Mouse (Mus musculus) olfactory bulb, adult 2 months (tissue): ENCODE measurements around the gene Klrb1c. TPM values are rescaled to one million over a fixed set of nuclear protein-coding genes. Genes with fewer than 3 reads are reported as not detected.
A peak's percentile ranks its signal among the peaks of the same experiment; 100 is the strongest.
"Not testable (repeated sequence)": the region's sequence is repeated elsewhere in the genome, so short reads cannot be mapped to it uniquely, and the experiment has no call there.

Experiments used
- H3K27ac ChIP-seq: fragments of 200-500 bp; 2 replicates; pipeline ENCODE4 v1.5.1; 2012; ENCODE audit warnings: low read depth, low read length; ENCODE audit not compliant: insufficient read depth
- H3K4me1 ChIP-seq: fragments of 200-500 bp; 2 replicates; pipeline ENCODE4 v1.6.1; 2012; ENCODE audit warnings: low read length; ENCODE audit not compliant: control insufficient read depth, insufficient read depth
- H3K4me3 ChIP-seq: fragments of 200-500 bp; 2 replicates; pipeline ENCODE4 v1.5.1; 2012; ENCODE audit warnings: mild to moderate bottlenecking, low read depth, low read length, moderate library complexity; ENCODE audit not compliant: insufficient read depth
- CTCF ChIP-seq: fragments of 200-500 bp; IDR thresholded peaks from 2 replicates; pipeline ENCODE4 v1.5.1; 2012; ENCODE audit warnings: low read depth, mild to moderate bottlenecking, low read length, moderate library complexity; ENCODE audit not compliant: insufficient read depth
- POLR2A ChIP-seq: fragments of 200-500 bp; IDR thresholded peaks from 2 replicates; pipeline ENCODE4 v1.6.1; 2012; ENCODE audit warnings: mild to moderate bottlenecking, low read depth, low read length, moderate library complexity; ENCODE audit not compliant: insufficient read depth
- WGBS: fragments of 180-500 bp; shearing (Covaris S2); methylation state at CpG from one replicate; pipeline ENCODE4 v1.1.7; 2018; 5-methylcytosine and 5-hydroxymethylcytosine counted together
- polyA plus RNA-seq: library from polyadenylated mRNA; stranded (reverse); fragments of >200 nt; gene quantifications from 2 replicates; pipeline ENCODE4 v1.2.4, GENCODE M21; 2012; ENCODE audit warnings: low replicate concordance; ENCODE audit not compliant: missing spikeins, insufficient read depth, insufficient read length

The Klrb1c gene
- polyA plus RNA-seq, 1 experiment, result not detected

DNA sequence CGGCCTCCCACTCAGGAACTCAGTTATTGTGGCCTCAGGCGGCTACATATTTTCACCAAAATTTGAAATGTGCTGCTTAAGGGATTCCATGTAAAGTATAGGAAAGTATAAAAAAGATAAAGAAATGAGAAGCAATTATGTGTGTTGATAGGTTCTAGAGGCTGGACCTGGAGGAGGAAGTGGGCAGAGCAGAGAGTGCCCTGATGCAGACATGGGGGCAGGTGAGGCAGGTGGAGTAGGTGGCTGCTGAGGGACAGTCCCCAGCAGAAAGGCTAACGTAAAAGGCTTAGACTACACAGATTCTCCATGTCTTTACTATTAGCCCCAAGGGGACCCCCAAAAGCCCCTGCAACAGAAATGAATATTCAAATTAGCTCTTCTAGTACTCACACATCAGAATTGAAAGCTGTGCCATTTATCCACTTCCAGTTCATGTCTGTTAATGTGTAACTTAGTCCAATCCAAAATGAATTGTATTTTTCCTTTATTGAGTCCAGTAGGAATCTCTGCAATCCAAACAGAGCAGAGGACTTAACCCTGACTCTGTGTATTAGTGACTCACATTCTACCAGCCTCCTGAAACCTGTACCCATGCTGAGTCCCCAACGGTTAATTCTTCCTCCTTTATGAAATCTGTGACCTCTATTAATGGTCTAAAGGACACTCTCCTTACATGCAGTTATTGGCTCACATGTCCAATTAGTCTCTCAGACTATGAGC, 29.2 kb upstream of the Klrb1c start:
- 84% methylated on average over 4 of the region's 4 CpGs for WGBS
- Histone ChIP-seq H3K4me1 (no peaks in the 10 kb centered on the region), H3K4me3 (no peak overlapping the region), H3K27ac (no peak overlapping the region)
- no peak for TF ChIP-seq CTCF
- no peak for TF ChIP-seq POLR2A

DNA sequence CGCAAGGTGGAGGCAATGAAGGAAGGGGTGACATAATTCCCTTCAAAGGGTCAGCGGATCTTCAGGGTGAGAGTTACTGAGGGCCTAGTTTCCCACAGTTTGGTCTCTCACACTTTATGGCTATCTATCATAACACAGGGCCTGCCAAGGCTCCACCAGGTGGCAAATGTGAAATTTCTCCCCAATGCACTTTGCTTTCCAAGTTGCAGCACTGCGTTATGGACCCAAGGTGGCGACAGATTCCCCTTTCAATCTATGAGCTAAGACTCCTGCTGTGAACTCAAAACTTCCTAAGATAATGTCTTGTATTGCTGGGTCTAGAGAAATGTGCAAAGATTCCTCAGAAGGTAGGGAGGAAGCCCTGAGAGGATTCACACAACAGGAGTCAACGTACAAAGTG, 19.5 kb upstream of the Klrb1c start:
- Histone ChIP-seq H3K4me1 (no peaks in the 10 kb centered on the region), H3K4me3 (no peak overlapping the region), H3K27ac (no peak overlapping the region)
- WGBS, result 83% methylated on average over 5 of the region's 5 CpGs
- no peak for TF ChIP-seq CTCF
- no peak for TF ChIP-seq POLR2A

DNA sequence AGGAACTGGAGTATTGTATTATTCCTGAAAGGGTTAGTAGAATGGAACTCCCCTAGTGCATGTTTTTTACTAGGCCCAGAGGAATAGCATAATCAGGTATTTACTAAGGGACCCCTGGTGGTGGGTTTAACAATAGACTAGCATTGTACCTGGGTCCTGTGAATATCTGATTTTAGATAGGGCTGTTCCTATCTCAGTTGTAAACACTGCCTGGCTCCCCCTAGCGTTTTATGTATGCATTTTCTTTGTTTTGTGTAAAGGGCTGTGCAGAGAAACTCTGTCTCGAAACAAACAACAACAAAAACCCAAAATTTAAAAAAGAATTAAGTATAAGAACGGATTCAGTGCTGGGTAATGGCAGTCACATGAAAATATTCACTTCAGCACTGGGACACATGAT, 18.0 kb upstream of the Klrb1c start:
- Histone ChIP-seq H3K4me1 (peaks cover 2% of the 10 kb centered on the region; the same call in 1 of the 2 replicates), H3K27ac (no peak overlapping the region), H3K4me3 (no peak overlapping the region)
- WGBS, result 58% methylated on average over 3 of the region's 3 CpGs
- TF ChIP-seq CTCF (no peak), POLR2A (no peak)

DNA sequence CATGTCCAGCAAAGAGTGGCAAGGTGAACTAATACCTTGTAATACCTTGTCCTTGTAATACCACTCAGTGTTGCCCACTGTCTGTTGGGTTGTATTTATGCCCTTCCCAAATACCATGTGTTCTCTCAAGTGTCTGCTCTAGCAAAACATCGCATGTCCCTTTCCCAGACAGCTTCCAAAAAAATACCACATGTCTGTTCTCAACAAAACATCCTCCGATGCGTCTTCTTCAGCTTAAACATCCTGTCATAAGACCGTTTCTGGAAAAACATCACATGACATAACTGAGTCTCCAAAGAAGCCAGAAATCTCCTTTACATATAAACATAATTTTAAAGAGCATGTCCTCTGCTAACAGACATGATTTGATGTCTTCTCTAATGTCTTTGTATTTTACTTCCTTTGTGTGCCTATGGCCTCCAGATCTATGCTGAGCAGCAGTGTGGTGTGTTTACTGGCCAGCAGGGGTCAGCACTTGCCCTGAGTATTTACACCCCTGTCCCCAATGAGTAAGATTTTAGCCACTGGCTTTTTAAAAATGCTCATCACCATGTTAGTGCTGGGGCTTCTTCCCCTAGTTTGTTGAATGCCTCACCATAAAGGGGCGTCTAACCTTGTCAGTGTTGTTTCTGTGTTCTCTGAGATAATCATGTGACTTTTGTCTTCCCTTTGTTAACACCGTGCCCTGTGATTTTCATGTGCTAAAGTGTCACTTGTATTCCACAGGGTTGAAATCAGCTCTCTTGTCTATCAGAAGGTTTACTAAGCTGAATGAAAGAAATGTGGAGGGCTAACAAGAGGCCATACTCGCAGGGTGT, 16.0 kb upstream of the Klrb1c start:
- H3K4me1 ChIP-seq, H3K27ac ChIP-seq, H3K4me3 ChIP-seq: not testable (repeated sequence)
- WGBS, result 55% methylated on average over 7 of the region's 7 CpGs

DNA sequence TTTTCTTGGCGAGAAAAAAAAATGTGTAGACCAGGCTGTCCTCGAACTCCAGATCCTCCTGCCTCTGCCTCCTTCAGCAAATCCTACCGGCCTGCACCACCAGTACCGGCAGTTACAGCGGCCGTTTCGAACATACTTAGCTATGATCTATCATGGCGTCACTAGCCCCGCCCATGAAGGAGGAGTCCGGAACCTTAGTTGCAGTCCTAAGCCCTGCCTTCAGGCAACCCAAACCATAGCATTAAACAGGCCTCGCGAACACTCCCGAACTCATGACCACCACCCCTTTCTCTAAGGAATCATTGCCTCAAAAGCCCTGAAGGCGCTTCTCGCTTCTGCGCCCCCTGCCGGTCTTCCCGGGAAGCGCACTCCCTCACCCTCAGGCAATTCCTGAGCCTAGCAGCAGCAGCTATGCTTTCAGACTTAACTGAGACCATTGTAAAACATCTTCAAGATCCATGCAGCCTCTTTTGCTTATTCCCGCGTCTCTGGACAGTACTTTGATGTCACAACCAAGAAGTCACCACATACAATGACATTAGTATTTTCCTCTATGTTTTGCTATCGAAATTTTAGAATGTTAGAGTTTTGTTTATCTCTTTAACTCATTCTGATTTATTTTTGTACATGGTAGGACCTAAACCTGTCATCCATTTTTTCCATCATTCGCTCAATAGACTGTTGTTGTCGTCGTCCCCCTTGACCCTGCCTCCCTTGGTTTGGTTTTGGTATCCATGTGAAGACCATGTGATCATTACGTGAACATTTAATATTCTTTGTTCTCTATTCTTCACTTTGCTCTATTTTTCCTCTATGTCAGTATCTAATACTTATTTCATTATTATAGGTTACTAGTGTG, 14.2 kb upstream of the Klrb1c start:
- TF ChIP-seq POLR2A (no peak), CTCF (peak; percentile 97)
- Histone ChIP-seq H3K27ac (peak overlapping the region; percentile 42), H3K4me3 (peak overlapping the region; percentile 52), H3K4me1 (peaks cover 5% of the 10 kb centered on the region; the same call in 1 of the 2 replicates)
- 4% methylated on average over 26 of the region's 26 CpGs for WGBS

DNA sequence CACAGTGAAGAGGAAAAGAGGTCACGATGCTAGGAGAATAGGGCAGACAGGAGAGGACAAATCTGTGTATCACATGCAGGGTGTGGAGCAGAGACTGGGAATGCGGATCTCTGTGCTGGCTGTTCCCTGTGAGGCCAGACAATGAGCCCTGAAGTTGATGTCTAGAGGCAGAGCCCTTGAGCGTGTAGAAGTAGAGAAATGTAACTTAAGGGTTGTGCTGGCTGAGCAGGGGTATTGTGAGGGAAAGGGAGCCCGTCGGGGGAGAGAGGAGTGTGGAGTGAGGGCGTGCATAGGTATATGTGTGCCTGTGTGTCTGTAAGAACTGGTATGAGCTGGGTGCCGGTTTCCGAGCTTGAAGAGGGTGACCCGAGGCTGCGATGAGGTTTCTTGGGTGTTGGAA, 13.5 kb upstream of the Klrb1c start:
- 7% methylated on average over 10 of the region's 10 CpGs for WGBS

DNA sequence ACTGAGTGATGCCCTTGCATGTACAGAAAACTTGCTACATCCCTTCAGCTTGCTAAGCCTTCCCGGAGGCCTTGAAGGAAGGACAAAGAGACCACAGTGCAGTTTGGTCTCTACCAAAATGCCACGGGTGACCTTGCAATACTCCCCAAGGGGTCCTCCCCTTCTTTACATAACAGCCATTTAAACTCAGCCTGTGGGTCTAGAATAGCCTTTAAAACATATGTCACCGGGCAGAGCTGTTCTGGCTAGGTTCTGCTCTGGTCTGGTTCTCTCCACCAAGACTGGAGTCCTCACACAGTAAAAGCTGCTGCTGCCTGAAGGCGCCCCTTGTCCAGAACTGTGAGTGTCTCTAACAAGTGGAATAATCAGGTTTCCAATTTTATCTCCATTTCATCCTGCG, 11.7 kb upstream of the Klrb1c start:
- 59% methylated on average over 5 of the region's 5 CpGs for WGBS
- peaks cover 12% of the 10 kb centered on the region for H3K4me1 ChIP-seq
- H3K27ac ChIP-seq, H3K4me3 ChIP-seq: not testable (repeated sequence)

More for the DNA sequence above, 13.5 kb upstream of the Klrb1c start:
- Histone ChIP-seq H3K27ac (peak overlapping the region; percentile 14), H3K4me1 (peaks cover 10% of the 10 kb centered on the region), H3K4me3 (peak overlapping the region; percentile 52)
- TF ChIP-seq CTCF, result no peak
- TF ChIP-seq POLR2A, result no peak

DNA sequence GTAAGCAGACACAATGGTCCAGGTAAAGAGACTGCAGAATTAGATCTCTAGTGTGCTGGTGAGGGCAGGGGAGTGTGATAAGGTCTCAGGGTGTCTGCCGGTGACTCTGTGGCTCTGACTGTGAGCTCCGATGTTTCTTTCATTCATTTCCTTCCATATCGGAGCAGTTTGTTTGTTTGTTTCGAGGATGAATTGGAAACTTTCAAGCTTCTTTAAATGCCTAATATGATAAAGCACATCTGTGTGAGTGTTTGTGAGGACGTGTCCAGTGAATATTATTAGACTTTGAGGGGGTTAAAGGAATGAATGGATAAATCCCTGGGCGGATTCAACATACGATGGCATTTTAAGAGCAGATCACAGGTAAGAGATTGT, 10.9 kb upstream of the Klrb1c start:
- WGBS, result 12% methylated on average over 7 of the region's 7 CpGs
- TF ChIP-seq POLR2A (no peak), CTCF (peak; percentile 4)
- Histone ChIP-seq H3K27ac (peak overlapping the region; percentile 60; the same call in 1 of the 2 replicates), H3K4me1 (peaks cover 12% of the 10 kb centered on the region), H3K4me3 (peak overlapping the region; percentile 96)
